Mouse (Mus musculus): ENCODE data around the gene Vmn2r28. TPM values are rescaled to one million over a fixed set of nuclear protein-coding genes. Genes with fewer than 3 reads are reported as not detected.
"Not testable (repeated sequence)": the region's sequence is repeated elsewhere in the genome, so short reads cannot be mapped to it uniquely, and the experiment has no call there.

Gene Vmn2r28
- not detected for total RNA-seq (2021)
- long read RNA-seq, experiment 1 = 0 reads
- long read RNA-seq, experiment 2 = 0 reads

DNA sequence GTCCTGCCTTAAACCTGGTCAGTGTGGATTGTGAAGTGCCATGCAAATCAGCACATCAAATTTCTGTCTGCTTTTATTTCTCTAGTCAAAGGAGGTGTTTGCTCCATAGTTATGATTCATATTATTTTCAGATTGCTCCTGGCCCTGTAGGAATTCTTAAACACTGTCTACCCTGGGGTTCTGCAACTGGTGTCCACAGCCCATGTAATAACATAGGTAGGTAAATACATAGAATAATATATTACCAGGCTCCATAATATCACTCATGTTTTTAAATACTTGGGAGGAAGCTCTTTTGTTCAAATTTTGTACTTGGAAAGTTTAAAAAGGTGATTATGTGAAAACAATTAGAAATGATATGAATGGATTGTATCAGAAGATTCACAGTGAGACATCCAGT lies at the start of gene Vmn2r28:
TSS of gene Vmn2r28 (minus strand) at position 101 of the 400 bp plus-strand sequence.
- not testable (repeated sequence) for DNase-seq (ENCODE audit: low spot score in 2 of 2); H3K4me3 ChIP-seq

DNA sequence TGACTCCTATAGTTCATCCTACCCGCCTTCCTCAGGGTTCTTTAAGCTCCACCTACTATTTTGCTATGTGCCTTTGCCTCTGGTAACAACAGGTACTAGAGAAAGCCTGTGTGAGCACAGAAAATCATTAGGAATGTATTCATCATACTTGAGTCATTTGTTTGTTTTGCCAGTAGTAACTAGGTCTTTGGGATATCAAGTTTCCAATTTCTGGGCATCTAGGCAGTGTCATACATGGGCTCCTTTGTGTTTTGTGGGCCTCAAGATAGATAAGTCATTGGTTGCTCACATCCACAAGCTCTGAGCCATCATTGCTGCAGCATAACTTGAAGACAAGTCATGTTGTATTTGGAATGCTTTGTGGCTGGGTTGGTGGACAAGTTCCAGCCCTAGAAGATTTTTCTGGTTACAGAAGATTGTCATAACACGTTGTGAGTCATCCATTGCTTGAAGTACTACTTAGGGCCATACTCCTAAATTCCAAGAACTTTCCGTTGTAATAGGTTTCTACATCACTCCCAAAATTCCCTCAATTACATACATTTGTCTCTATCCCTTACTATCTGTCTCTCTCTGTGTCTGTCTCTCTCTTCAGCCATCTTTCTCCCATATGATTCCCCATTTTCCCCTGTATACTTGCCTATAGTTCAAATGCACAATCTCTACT lies 47.1 kb upstream of the Vmn2r28 start:
- H3K4me3 ChIP-seq; DNase-seq (ENCODE audit: low spot score in 2 of 2); H3K27ac ChIP-seq: not testable (repeated sequence)

More for the DNA sequence above, at the start of gene Vmn2r28:
- H3K27ac ChIP-seq = not testable (repeated sequence)

DNA sequence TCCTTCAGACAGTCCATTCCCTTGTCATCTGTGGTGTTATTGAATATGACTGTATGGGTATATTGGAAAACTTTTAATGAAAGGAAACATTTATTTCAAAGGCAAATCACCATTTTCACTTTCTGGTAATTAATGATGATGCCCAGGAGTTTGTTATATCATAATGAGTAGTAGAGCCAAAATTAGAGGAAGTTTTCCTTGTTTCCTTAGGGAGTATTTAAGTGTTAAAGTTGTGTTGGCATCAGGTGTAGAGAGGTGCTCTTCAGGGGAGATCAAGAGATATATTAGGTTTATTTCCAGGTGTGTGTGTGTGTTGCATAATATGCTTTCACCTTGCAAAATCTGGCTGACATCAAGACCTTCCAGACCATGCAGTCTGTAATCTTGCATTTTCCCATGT lies 37.1 kb downstream of the Vmn2r28 start, which contains the start of gene Vmn1r59:
TSS of gene Vmn1r59 (minus strand) at position 101 of the 400 bp plus-strand sequence.
- no peak within 1 kb of the TSS for H3K27ac ChIP-seq
- no peak within 1 kb of the TSS for H3K4me3 ChIP-seq
- no peak for TF ChIP-seq CTCF (conservative IDR thresholded peaks at IDR 0.05)
- DNase-seq (ENCODE audit: low spot score in 2 of 2) = no peak

DNA sequence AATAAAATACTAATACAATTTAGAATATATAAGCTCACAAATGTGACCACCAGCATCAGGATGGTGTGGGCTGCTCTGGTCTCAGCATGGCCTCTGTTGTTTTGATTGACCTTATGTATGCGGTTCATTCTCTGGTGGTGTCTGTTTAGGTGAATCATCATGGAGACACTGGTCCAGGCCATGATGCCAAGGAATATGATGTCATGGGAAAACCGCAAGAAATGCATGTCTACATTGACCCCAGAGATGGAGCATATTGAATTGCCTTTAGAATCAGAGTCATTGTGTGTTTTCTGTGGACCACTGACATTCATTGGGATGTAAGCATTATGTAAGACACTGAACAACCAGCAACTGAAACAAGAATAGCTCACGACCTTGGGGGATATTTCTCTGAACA lies 39.7 kb downstream of the Vmn2r28 start:
- H3K4me3 ChIP-seq; H3K27ac ChIP-seq; DNase-seq (ENCODE audit: low spot score in 2 of 2): not testable (repeated sequence)

DNA sequence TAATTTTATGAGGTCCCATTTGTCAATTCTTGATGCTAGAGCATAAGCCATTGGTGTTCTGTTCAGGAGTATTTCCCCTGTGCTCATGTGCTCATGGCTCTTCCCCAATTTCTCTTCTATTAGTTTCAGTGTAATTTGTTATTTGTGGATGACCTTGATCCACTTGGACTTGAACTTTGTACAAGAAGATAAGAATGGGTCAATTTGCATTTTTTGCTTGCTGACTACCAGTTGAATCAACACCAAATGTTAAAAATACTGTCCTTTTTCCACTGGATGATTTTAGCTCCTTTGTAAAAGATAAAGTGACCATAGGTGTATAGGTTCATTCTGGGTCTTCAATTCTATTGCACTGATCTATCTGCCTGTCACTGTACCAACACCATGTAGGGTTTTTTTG lies 45.1 kb downstream of the Vmn2r28 start:
- Histone ChIP-seq H3K4me3 (no peak overlapping the region), H3K27ac (no peak overlapping the region)
- no peak for TF ChIP-seq CTCF (conservative IDR thresholded peaks at IDR 0.05)
- no peak for DNase-seq (ENCODE audit: low spot score in 2 of 2)

Other genes with a start within 250 kb of the Vmn2r28 start
- not detected for gene Gm5065, start 143.4 kb downstream of the Vmn2r28 start, total RNA-seq (2021)
- gene Nlrp2, start 142.9 kb downstream of the Vmn2r28 start, total RNA-seq (2021) = not detected
- not detected for gene Vmn1r58, start 80.6 kb downstream of the Vmn2r28 start, total RNA-seq (2021)
- gene Vmn1r59, start 37.2 kb downstream of the Vmn2r28 start, total RNA-seq (2021) = not detected
- gene Vmn1r60, start 53.4 kb upstream of the Vmn2r28 start, total RNA-seq (2021) = not detected
- gene Vmn1r61, start 119.3 kb upstream of the Vmn2r28 start, total RNA-seq (2021) = not detected
- gene Vmn1r62, start 179.7 kb upstream of the Vmn2r28 start, total RNA-seq (2021) = not detected

Data from layer of hippocampus, adult 2 months (tissue).